Mouse (Mus musculus) liver, postnatal 0 days (tissue): ENCODE measurements around the gene Dydc2. TPM values are rescaled to one million over a fixed set of nuclear protein-coding genes. Genes with fewer than 3 reads are reported as not detected.

Source experiments
- ATAC-seq: fragments of 200-750 bp; cut with Nextera tagmentation; 2 replicates; pipeline ENCODE4 v1.8.0; 2017; ENCODE audit warnings: mild to moderate bottlenecking, moderate library complexity
- DNase-seq: peaks from one replicate; pipeline ENCODE4 v3.0.0-alpha.2; 2016
- H3K27ac ChIP-seq: fragments of 300-500 bp; sonication (generic); 2 replicates; pipeline ENCODE4 v1.5.1; 2014; ENCODE audit warnings: antibody characterized with exemption, moderate library complexity, mild to moderate bottlenecking, low read depth
- H3K27me3 ChIP-seq: fragments of 300-500 bp; sonication (generic); 2 replicates; pipeline ENCODE4 v1.6.1; 2014; ENCODE audit warnings: low read length, control low read depth, mixed read lengths; ENCODE audit not compliant: insufficient read depth
- H3K36me3 ChIP-seq: fragments of 300-500 bp; sonication (generic); replicated peaks from 2 replicates; pipeline ENCODE4 v1.6.1; 2014; ENCODE audit warnings: mild to moderate bottlenecking, control low read depth, low read length, moderate library complexity, mixed read lengths; ENCODE audit not compliant: insufficient read depth
- H3K4me1 ChIP-seq: fragments of 300-500 bp; sonication (generic); 2 replicates; pipeline ENCODE4 v1.6.1; 2014; ENCODE audit warnings: antibody characterized with exemption, mild to moderate bottlenecking, control low read depth; ENCODE audit not compliant: insufficient read depth
- H3K4me2 ChIP-seq: fragments of 300-500 bp; sonication (generic); 2 replicates; pipeline ENCODE4 v1.6.1; 2014; ENCODE audit warnings: low read depth, mild to moderate bottlenecking, low read length, moderate library complexity, mixed read lengths
- H3K4me3 ChIP-seq: fragments of 300-500 bp; sonication (generic); 2 replicates; pipeline ENCODE4 v1.5.1; 2014; ENCODE audit warnings: low read depth, low read length
- H3K9ac ChIP-seq: fragments of 300-500 bp; sonication (generic); replicated peaks from 2 replicates; pipeline ENCODE4 v1.6.1; 2014; ENCODE audit warnings: mild to moderate bottlenecking, moderate library complexity
- H3K9me3 ChIP-seq: fragments of 300-500 bp; sonication (generic); 2 replicates; pipeline ENCODE4 v1.6.1; 2016; ENCODE audit warnings: mild to moderate bottlenecking, control low read depth, low read length, mixed read lengths
- CTCF ChIP-seq: sonication (generic); IDR thresholded peaks from 2 replicates; pipeline ENCODE4 v1.5.1; 2016; ENCODE audit warnings: antibody characterized with exemption, low read depth
- EP300 ChIP-seq: IDR thresholded peaks from 2 replicates; pipeline ENCODE4 v1.6.1; 2016; ENCODE audit warnings: antibody characterized with exemption, low read depth, mild to moderate bottlenecking
- WGBS: fragments of 180-500 bp; shearing (Covaris S2); extraction: QIAGEN DNeasy Blood & Tissue Kit; methylation state at CpG from one replicate; pipeline ENCODE4 v1.1.7; 2014; ENCODE audit not compliant: insufficient replicate concordance; 5-methylcytosine and 5-hydroxymethylcytosine counted together
- polyA plus RNA-seq: library from polyadenylated mRNA; unstranded; fragments of >200 nt; fragmentation: Nextera tagmentation; extraction: Ambion mirVana; gene quantifications from 2 replicates; pipeline ENCODE4 v1.2.1, GENCODE M21; 2015

Gene Dydc2
- polyA plus RNA-seq, 1 experiment from 2014 or later, result not detected

DNA sequence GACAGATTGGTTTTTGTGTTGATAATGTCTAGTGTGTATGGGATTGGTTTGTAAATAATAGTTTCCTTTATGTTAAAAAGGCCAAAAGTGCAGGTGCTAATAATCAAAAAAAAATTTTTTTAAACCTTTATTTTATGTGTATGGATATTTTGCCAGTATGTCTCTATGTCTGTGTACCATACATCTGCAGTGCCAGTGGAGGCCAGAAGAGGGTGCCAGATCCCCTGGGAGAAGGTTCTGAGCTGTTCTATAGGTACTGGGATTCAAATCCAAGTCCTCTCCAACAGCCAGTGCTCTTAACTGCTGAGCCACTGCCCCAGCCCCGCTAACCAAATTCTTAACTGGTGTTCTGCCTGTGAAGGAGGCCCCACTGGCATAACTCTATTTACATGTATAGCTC, 18.5 kb upstream of the Dydc2 start:
- H3K9me3 ChIP-seq, result no peaks in the 10 kb centered on the region
- H3K4me3 ChIP-seq, result no peak overlapping the region
- no peak overlapping the region for H3K27ac ChIP-seq
- no peaks in the 10 kb centered on the region for H3K4me1 ChIP-seq
- no peak overlapping the region for H3K4me2 ChIP-seq
- H3K27me3 ChIP-seq, result no peaks in the 10 kb centered on the region
- DNase-seq, result no peak
- no peak for ATAC-seq
- TF ChIP-seq EP300 (no peak), CTCF (peak; percentile 56)
- 81% methylated on average over 1 of the region's 1 CpGs for WGBS
- H3K36me3 ChIP-seq, result no peaks in the 10 kb centered on the region
- H3K9ac ChIP-seq, result no peak overlapping the region

DNA sequence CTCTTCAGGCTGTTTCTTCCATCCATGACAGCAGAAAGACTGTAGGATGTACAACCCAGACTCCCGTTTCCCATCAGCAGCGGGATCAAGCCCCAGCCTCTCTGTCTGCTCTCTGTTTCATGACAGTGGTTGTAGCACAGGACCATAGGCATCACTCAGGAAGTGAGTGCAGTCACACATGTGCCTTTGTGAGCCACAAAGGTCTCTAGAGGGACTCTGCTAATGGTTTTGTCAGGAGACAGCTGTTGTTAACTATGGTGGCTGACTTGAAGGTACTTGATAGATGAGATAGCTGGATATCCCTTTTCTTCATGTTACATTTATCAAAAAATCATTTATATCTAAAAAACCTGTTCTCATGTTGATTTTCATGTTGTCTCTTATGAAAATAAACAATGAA, 13.4 kb upstream of the Dydc2 start:
- H3K4me3 ChIP-seq, result no peak overlapping the region
- no peak overlapping the region for H3K9ac ChIP-seq
- H3K27ac ChIP-seq, result no peak overlapping the region
- no peaks in the 10 kb centered on the region for H3K27me3 ChIP-seq
- no peaks in the 10 kb centered on the region for H3K9me3 ChIP-seq
- TF ChIP-seq EP300 (no peak), CTCF (no peak)
- ATAC-seq, result no peak
- no peaks in the 10 kb centered on the region for H3K4me1 ChIP-seq
- 72% methylated on average over 2 of the region's 2 CpGs for WGBS
- no peak for DNase-seq
- no peaks in the 10 kb centered on the region for H3K36me3 ChIP-seq
- no peak overlapping the region for H3K4me2 ChIP-seq

DNA sequence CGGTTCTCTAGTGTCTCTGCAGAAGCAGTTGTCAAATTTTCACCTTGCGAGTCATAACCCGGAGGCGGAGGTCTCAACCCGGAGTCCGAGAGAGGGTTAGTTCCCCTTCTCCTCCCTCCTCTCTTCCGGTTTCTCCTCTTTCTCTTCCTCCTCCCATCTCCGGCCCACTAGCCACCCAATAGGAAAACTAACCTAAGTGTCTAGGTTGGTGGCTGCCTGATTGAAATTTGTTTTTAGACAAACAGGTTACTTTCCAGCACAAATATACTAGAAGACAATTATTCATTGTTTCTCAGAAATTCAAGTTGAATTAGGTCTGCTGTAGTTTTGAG, 3.9 kb upstream of the Dydc2 start:
- no peak for DNase-seq
- Histone ChIP-seq H3K9me3 (no peaks in the 10 kb centered on the region), H3K27ac (no peak overlapping the region), H3K4me2 (peak overlapping the region; percentile 48), H3K4me3 (peak overlapping the region; percentile 15; the same call in 1 of the 2 replicates), H3K9ac (no peak overlapping the region), H3K36me3 (no peaks in the 10 kb centered on the region), H3K27me3 (no peaks in the 10 kb centered on the region), H3K4me1 (0 out of 2 replicates have a peak, but pooled peaks cover 6% of the 10 kb centered on the region)
- TF ChIP-seq EP300, result no peak
- TF ChIP-seq CTCF, result no peak
- 2% methylated on average over 8 of the region's 8 CpGs for WGBS
- no peak for ATAC-seq

DNA sequence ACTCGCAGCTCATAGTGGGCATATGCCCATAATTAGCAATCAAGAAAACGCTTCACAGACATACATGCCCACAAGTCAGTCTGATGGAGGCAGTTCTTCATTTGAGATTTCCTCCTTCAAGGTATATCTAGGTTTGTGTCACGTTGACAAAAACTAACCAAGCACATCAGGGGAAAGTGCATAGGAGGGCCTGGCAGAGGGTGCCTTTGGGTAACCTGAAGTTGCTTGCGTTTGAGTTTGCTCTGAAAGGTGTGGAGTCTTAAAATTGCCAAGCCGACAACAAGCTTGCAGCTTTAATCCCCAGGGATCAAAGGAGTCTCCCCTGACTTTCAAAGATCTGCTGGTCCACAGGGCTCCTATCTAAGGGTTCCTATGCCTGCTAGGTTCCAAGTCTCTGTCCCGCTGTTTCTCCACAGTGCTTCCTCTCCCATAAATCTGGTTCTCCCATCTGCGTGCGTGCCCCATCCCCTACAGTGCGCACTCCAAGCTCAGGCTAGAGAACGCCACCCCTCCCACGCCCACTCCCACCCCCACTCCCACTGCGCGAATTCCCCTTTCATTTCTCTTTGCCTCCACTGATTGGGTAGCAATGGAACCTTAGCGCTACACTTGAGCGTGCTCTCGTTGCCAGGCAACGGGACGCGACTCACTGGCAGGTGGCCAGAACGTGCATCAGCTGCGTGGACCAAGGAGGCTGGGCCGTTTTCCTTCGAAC, 3.4 kb upstream of the Dydc2 start, which contains the start of gene Dydc1:
Gene Dydc1, plus strand, starts transcription at position 683 of the 715 bp plus-strand sequence.
- Histone ChIP-seq H3K4me1 (0 out of 2 replicates have a peak, but pooled peaks cover 6% of the 10 kb centered on the region), H3K27me3 (no peaks in the 10 kb centered on the region), H3K36me3 (no peaks in the 10 kb centered on the region), H3K4me3 (peak within 1 kb of the TSS; percentile 15; the same call in 1 of the 2 replicates), H3K4me2 (peak within 1 kb of the TSS; percentile 48), H3K9ac (no peak within 1 kb of the TSS), H3K9me3 (no peaks in the 10 kb centered on the region), H3K27ac (no peak within 1 kb of the TSS)
- ATAC-seq, result no peak
- 11% methylated on average over 23 of the region's 23 CpGs for WGBS
- TF ChIP-seq EP300, result no peak
- no peak for TF ChIP-seq CTCF
- peak; percentile 58 for DNase-seq

DNA sequence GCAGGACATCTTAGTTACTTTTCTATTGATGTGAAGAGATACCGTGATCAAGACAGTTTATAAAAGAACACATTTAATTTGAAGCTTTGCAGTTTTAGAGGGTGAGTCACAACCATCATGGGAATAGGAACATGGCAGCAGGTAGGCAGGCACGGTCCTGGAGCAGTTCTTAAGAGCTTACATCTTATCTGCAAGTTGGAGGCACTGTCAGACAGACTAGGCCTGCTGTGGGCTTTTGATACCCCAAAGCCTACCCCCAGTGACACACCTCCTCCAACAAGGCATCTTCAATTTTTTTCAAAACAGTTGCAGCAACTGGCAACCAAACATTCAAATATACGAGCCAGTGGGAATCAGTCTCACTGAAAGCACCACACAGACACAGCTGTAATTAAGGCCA, 1.3 kb upstream of the Dydc2 start:
- no peak overlapping the region for H3K4me2 ChIP-seq
- no peaks in the 10 kb centered on the region for H3K36me3 ChIP-seq
- TF ChIP-seq EP300 (no peak), CTCF (no peak)
- H3K9me3 ChIP-seq, result no peaks in the 10 kb centered on the region
- 0 out of 2 replicates have a peak, but pooled peaks cover 6% of the 10 kb centered on the region for H3K4me1 ChIP-seq
- H3K27me3 ChIP-seq, result no peaks in the 10 kb centered on the region
- DNase-seq (no peak), ATAC-seq (no peak)
- H3K4me3 ChIP-seq, result no peak overlapping the region
- no peak overlapping the region for H3K27ac ChIP-seq
- H3K9ac ChIP-seq, result no peak overlapping the region
- WGBS, result 67% methylated on average over 3 of the region's 3 CpGs

DNA sequence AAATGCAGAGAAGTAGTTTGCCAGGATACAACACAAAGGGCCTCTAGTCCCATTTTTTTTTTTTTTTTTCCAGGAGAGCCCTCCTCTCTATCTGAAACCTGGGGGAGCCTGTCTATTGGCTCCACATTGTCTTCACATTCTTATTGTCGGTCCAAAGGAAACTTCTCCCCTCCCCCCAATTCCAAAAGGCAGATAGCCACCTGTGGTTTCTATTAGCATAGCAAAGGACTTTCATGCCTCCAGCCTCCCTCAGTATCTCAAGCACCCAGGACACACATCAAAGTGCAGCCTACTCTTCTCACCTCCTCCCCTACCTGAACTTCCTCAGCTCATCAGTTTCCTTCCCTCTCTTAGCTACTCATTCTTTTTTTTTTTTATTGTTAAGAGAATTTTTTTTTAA, 2.6 kb downstream of the Dydc2 start:
- DNase-seq (no peak), ATAC-seq (no peak)
- H3K4me1 ChIP-seq, result no peaks in the 10 kb centered on the region
- H3K9me3 ChIP-seq, result no peaks in the 10 kb centered on the region
- no peaks in the 10 kb centered on the region for H3K27me3 ChIP-seq
- WGBS, result 14% methylated on average over 1 of the region's 1 CpGs
- H3K4me2 ChIP-seq, result no peak overlapping the region
- TF ChIP-seq EP300 (no peak), CTCF (no peak)
- H3K36me3 ChIP-seq, result no peaks in the 10 kb centered on the region
- no peak overlapping the region for H3K9ac ChIP-seq
- H3K27ac ChIP-seq, result no peak overlapping the region
- no peak overlapping the region for H3K4me3 ChIP-seq

DNA sequence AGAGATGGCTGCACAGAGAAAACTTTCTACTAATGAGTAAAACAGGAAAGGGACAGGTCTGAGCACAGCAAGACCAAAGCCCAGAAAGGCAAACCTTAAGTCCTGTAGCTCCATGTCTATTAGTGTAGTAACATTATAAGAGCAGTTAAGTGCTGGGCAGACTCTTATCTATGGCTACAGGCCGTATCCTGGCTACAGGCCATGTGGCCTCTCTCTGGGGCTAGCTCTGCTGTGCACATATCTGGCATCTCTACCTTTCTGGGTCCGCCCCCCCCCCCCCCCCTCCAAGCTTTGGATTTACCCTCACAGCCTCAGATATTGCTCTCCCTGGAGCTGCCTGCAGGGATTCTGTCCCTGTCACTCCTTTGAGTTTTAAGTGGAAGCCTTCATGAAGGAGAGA, 3.8 kb downstream of the Dydc2 start:
- H3K9ac ChIP-seq, result no peak overlapping the region
- H3K27me3 ChIP-seq, result no peaks in the 10 kb centered on the region
- no peak; the same call in 1 of the 2 replicates for TF ChIP-seq EP300
- TF ChIP-seq CTCF, result no peak
- H3K4me2 ChIP-seq, result no peak overlapping the region
- WGBS, result 37% methylated on average over 2 of the region's 2 CpGs
- no peaks in the 10 kb centered on the region for H3K36me3 ChIP-seq
- H3K4me1 ChIP-seq, result no peaks in the 10 kb centered on the region
- no peak overlapping the region for H3K4me3 ChIP-seq
- DNase-seq (peak; percentile 47), ATAC-seq (peak; percentile 89)
- H3K9me3 ChIP-seq, result no peaks in the 10 kb centered on the region
- no peak overlapping the region for H3K27ac ChIP-seq
